Mouse (Mus musculus): Measurements from ENCODE around the gene Insm2. TPM values are rescaled to one million over a fixed set of nuclear protein-coding genes. Genes with fewer than 3 reads are reported as not detected.
"Not testable (repeated sequence)": the region's sequence is repeated elsewhere in the genome, so short reads cannot be mapped to it uniquely, and the experiment has no call there.

Gene Insm2
- 1 to 10 TPM; 1.4 to 2.0 TPM for total RNA-seq (2021)
- long read RNA-seq, experiment 1, transcript Insm2-201 (1 exons, 2,660 nt), result major isoform, 5 of 5 reads
- long read RNA-seq, experiment 1, partial matches to known transcripts, result 0 of 5 reads
- long read RNA-seq, experiment 1, other reads (novel, unspliced or antisense), result 0 of 5 reads
- long read RNA-seq, experiment 2, result 0 reads

- peak; percentile 56 for DNase-seq
These were observed at the start of gene Insm2 for GRCm38 (mm10) chr12:55598887-55599561. Gene Insm2, plus strand, starts transcription at chr12:55599427.

DNA sequence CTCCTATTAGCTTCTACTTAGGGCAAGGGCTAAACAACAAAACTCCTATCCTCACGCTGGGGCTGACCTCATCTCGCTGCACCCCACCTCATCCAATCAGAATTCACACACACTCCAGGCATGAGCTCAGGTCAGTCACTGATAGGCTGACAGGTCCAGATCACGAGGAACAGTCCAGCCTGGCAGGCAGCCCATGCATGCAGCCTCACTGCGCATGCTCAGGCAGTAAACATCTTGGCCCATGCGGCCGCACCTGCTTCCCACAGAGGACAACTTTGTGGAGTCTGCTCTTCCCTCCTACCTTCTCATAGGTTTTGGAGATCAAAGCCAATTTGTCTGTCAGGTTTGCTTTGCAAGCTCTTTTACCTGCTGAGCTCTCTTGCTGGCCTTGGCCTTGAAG is 44.3 kb upstream of the Insm2 start:
- not testable (repeated sequence) for DNase-seq

GRCm38 (mm10) chr12:55557866-55558265 is 41.4 kb upstream of the Insm2 start:
- DNase-seq, result no peak

GRCm38 (mm10) chr12:55559184-55559855 is 39.9 kb upstream of the Insm2 start:
- DNase-seq, result no peak

DNA sequence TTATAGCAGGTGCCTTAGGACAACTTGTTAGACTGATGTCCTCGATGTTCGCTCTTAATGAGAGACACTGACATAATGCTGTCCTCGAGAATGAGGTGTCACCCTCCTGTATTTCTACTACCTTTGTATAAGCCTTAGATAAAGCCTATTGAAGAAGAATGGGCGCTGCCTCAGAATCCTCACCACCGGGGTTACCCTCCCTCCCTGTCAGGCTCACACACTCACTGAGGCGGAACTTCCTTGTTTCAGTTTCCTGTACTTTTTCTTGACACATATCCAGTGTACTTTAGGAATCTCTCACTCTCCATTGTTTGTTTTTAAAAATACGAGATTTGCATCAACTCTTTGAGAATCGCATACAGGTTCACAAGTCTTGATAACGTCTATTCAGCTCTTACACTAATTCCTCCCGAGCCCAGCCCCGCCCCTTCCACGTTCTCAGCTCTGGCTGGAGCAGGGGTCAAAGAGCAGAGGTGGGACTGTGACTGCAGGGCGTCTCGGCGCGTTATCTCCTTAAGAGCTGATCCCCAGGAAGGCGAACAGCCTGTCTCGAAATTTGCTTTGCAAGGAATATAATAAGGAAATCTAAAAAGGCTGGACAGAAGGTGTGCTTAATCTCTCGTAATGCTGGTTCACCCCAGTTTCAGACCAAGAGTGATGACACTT is 39.1 kb upstream of the Insm2 start:
- DNase-seq, result peak; percentile 34

DNA sequence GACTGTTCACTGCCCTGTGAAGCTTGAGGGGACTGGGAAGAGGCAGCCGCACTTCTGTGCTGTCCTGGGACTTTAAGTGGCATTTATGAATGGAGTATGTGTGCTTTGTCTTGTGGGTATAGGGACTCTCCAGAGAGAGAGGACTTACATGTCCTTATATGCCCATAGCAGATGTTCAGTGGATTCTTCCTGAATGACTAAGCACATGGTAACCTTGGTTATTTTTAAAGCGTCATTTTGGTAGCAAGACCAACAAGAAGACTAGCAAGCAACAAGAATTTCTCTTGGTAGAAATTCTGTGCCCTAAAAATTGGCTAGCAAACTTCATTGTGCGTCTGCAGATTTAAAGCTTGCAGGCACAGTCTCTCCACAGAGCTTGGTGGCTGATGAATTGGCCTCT is 35.5 kb upstream of the Insm2 start:
- no peak for DNase-seq

GRCm38 (mm10) chr12:55564187-55564963 is 34.9 kb upstream of the Insm2 start:
- no peak for DNase-seq

GRCm38 (mm10) chr12:55565206-55565605 is 34.0 kb upstream of the Insm2 start, which contains the start of gene Aldoart2:
Gene Aldoart2, plus strand, starts transcription at chr12:55565239.
- no peak for DNase-seq

GRCm38 (mm10) chr12:55565867-55566266 is 33.4 kb upstream of the Insm2 start:
- no peak for DNase-seq

- no peak for DNase-seq
These were observed 32.4 kb upstream of the Insm2 start for GRCm38 (mm10) chr12:55566837-55567236.

GRCm38 (mm10) chr12:55568466-55568865 is 30.8 kb upstream of the Insm2 start:
- no peak for DNase-seq

GRCm38 (mm10) chr12:55569676-55570075 is 29.6 kb upstream of the Insm2 start:
- DNase-seq, result no peak

GRCm38 (mm10) chr12:55570646-55571045 is 28.6 kb upstream of the Insm2 start:
- DNase-seq, result no peak

- no peak for DNase-seq
These were observed 28.0 kb upstream of the Insm2 start for GRCm38 (mm10) chr12:55571181-55571580.

- DNase-seq, result no peak
These were observed 27.6 kb upstream of the Insm2 start for GRCm38 (mm10) chr12:55571661-55572060.

DNA sequence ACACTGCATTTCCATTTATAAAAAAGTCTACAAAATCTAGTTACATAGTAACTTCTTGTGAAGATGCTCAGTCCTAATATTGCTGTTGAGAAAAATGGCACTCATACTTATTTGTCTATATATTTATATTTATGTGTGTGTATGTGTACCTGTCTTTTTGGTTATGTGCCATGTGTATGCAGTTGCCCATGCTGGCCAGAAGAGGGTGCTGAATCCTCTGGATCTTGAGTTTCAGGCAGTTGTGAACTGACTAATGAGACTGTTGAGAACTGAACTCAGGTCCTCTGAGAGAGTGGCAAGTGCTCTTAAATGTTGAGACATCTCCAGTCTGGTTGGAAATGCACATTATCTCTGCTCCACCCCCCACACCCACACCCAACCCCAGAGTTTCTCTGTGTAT is 26.1 kb upstream of the Insm2 start:
- DNase-seq, result no peak

DNA sequence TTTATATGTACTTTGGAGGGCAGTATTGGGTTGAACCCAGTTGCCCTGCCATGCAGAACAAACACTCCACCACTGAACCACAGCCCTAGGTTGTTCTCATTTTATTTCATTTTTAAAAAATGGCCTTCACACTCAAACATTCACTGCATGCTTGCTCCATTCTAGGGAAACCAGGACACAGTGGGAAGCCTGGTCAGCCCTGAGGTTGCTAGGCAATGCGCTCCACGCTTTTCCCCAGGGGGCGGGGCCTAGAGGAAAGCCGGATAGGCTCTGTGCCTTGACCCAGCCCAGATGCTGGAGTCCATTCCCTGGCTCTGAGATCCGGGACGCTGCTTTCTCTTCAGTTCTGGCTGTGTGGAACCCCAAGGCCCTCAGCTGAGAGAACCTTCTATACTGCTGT is 25.4 kb upstream of the Insm2 start:
- peak; percentile 35 for DNase-seq

DNA sequence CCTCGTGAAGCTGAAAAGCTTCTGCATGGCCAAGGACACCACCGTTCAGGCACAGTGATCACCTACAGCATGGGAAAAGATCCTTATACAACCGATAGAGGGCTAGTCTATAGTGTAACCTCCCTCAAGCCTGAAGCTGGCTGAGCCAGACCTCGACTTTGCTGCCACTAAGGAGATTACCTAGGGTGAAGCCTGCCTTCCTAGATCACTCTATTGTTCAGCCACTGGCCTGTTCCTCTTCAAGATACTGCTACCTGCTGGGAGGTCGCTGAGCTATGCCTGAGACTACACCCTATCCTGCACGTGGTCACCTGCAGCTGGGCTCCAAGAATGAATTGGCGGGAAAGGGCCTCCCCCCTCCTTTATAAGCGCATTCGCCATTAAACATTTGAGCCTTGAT is 12.3 kb upstream of the Insm2 start:
- not testable (repeated sequence) for DNase-seq

DNA sequence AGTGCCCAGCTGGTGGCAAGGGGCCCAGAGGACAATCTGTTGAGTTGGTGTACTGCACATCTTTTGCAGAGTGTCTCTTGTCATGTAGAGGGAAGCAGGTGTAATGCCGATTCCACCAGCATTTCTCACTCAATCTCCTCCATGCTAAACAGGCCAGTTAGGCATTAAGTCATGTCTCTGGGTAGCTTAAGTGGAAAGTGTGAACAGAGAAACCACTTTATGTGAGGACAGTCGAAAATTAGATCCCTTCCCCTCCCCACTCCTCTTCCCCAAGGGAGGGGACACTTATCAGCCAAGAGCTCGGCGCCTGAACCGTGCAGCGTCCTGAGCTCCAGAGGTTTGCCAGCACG is 715 bp upstream of the Insm2 start:
- no peak for DNase-seq

DNA sequence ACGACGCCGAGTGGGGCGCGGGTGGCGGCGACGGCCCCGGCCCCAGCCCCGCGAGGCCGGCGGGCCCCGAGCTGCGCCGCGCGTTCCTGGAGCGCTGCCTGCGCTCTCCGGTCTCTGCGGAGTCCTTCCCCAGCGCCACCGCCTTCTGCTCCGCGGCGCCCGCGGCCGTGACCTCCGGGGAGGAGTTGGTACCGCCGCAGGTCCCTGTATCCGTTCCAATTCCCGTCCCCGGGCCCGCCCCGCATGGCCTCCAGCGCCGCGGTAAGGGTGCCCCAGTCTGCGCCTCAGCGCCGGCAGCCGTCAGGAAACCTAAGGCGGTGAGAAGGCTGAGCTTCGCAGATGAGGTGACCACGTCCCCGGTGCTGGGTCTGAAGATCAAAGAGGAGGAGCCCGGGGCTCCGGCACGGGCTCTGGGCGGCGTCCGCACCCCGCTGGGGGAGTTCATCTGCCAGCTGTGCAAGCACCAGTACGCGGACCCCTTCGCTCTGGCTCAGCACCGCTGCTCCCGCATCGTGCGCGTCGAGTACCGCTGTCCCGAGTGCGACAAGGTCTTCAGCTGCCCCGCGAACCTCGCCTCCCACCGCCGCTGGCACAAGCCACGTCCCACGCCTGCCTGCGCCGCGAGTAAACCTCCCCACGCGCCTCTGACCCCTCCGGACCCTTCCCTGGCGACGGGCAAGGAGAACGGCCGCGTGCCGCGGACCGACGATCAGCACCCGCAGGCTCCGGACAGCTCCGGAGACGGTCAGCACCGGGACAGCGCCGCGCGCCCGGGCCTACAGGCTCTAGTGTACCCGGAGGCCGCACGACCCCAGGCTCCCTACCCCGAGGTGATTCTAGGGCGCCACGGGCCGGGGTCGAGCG is 644 bp downstream of the Insm2 start:
- DNase-seq, result peak; percentile 90

DNA sequence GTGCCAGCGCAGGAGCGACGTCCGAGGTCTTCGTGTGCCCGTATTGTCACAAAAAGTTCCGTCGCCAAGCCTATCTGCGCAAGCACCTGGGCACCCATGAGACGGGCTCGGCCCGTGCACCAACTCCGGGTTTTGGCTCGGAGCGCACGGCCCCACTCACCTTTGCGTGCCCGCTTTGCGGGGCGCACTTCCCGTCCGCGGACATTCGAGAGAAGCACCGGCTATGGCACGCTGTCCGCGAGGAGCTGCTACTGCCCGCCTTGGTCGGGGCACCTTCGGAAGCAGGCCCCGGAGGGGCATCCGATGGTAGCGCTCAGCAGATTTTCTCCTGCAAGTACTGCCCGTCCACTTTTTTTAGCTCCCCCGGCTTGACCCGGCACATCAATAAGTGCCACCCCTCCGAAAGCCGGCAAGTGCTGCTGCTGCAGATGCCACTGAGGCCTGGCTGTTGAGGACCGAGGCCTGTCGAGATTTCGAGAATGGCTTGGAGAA is 1.3 kb downstream of the Insm2 start:
- no peak for DNase-seq

Data from adrenal gland, postnatal 10 days (tissue).